Mouse (Mus musculus) C2C12 (cell line): ENCODE data around the gene Il27. TPM values are rescaled to one million over a fixed set of nuclear protein-coding genes. Genes with fewer than 3 reads are reported as not detected.
"Not testable (repeated sequence)": the region's sequence is repeated elsewhere in the genome, so short reads cannot be mapped to it uniquely, and the experiment has no call there.

Source experiments
- H3K27me3 ChIP-seq: one replicate; pipeline ENCODE4 v1.6.1; 2011; ENCODE audit not compliant: control insufficient read depth, insufficient read depth, insufficient read length
- H3K36me3 ChIP-seq: one replicate; pipeline ENCODE4 v1.6.1; 2011; ENCODE audit not compliant: control insufficient read depth, insufficient read depth
- H3K4me3 ChIP-seq: one replicate; pipeline ENCODE4 v1.5.1; 2011; ENCODE audit warnings: mild to moderate bottlenecking, control low read depth; ENCODE audit not compliant: poor library complexity, insufficient read depth, severe bottlenecking
- H3K79me2 ChIP-seq: one replicate; pipeline ENCODE4 v1.6.1; 2011; ENCODE audit not compliant: control insufficient read depth, insufficient read depth
- H3K79me3 ChIP-seq: one replicate; pipeline ENCODE4 v1.6.1; 2011; ENCODE audit warnings: low read depth, control low read depth
- H3ac ChIP-seq: one replicate; pipeline ENCODE3; 2011; ENCODE audit warnings: low read depth; ENCODE audit not compliant: control insufficient read depth, insufficient read length
- CEBPB ChIP-seq: IDR thresholded peaks from one replicate; pipeline ENCODE4 v1.6.1; 2011; ENCODE audit warnings: low read depth, mild to moderate bottlenecking, control low read depth, moderate library complexity
- CTCF ChIP-seq: IDR thresholded peaks from one replicate; pipeline ENCODE4 v1.5.1; 2011; ENCODE audit not compliant: control insufficient read depth, insufficient read depth, insufficient read length
- FOSL1 ChIP-seq: IDR thresholded peaks from one replicate; pipeline ENCODE4 v1.8.0; 2011; ENCODE audit warnings: mild to moderate bottlenecking, low read length; ENCODE audit not compliant: poor library complexity, insufficient read depth, severe bottlenecking
- MAX ChIP-seq: IDR thresholded peaks from one replicate; pipeline ENCODE4 v1.6.1; 2011; ENCODE audit warnings: mild to moderate bottlenecking, control low read depth
- MYOD1 ChIP-seq: IDR thresholded peaks from one replicate; pipeline ENCODE4 v1.6.1; 2011; ENCODE audit warnings: low read depth; ENCODE audit not compliant: control insufficient read depth, insufficient read length
- MYOG ChIP-seq: IDR thresholded peaks from one replicate; pipeline ENCODE4 v1.6.1; 2011; ENCODE audit not compliant: control insufficient read depth, insufficient read length; ENCODE audit errors: extremely low read depth
- USF1 ChIP-seq: IDR thresholded peaks from one replicate; pipeline ENCODE4 v1.6.1; 2011; ENCODE audit warnings: low read depth, mild to moderate bottlenecking, control low read depth, moderate library complexity
- long read RNA-seq, 2 experiments: library from polyadenylated mRNA; unstranded; transcript quantifications; one replicate each; pipeline ENCODE4 v2.0.0; 2019 to 2020
- polyA plus RNA-seq: library from polyadenylated mRNA; unstranded; fragments of >200 nt; fragmentation: generic; extraction: Trizol; gene quantifications from one replicate; pipeline ENCODE4 v1.2.1, GENCODE M21; 2012; ENCODE audit warnings: missing spikeins

Gene Il27
- polyA plus RNA-seq = not detected
- long read RNA-seq, experiment 1 = 0 reads
- long read RNA-seq, experiment 2 = 0 reads

GRCm38 (mm10) chr7:126594862-126595561, at the start of gene Il27:
Gene Il27 (minus strand): TSS chr7:126594941.
- Histone ChIP-seq H3K36me3 (no peaks in the 10 kb centered on the region), H3K27me3 (peaks cover 7% of the 10 kb centered on the region), H3K79me2 (no peaks in the 10 kb centered on the region), H3ac (no peak within 1 kb of the TSS), H3K4me3 (no peak within 1 kb of the TSS), H3K79me3 (no peaks in the 10 kb centered on the region)
- TF ChIP-seq CTCF (no peak), MYOD1 (no peak), FOSL1 (no peak), MAX (no peak), MYOG (no peak), USF1 (no peak)

DNA sequence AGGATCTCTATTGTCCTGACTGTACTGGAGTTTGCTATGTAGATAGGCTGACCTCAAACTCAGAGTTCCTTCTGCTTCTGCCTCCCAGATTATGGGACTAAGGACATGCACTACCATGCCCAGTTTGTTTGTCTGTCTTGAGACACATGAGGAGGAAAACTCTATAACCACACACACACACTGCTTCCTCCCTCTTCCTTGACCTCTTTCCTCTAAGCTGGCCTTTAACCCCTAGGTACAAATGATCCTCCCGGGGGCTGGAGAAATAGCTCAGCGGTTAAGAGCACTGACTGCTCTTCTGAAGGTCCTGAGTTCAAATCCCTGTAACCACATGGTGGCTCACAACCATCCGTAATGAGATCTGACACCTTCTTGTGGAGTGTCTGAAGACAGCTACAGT, 49.6 kb upstream of the Il27 start:
- H3K27me3 ChIP-seq = no peaks in the 10 kb centered on the region
- H3K79me2 ChIP-seq = no peaks in the 10 kb centered on the region
- no peaks in the 10 kb centered on the region for H3K79me3 ChIP-seq
- H3K36me3 ChIP-seq = no peaks in the 10 kb centered on the region
- no peak overlapping the region for H3K4me3 ChIP-seq
- H3ac ChIP-seq = no peak overlapping the region
- no peak for TF ChIP-seq MYOD1
- no peak for TF ChIP-seq CTCF
- TF ChIP-seq FOSL1 = no peak
- no peak for TF ChIP-seq MYOG

- not testable (repeated sequence) for H3K36me3 ChIP-seq
Observed at GRCm38 (mm10) chr7:126643244-126643617, 48.5 kb upstream of the Il27 start.

GRCm38 (mm10) chr7:126642545-126643243, 48.0 kb upstream of the Il27 start:
- Histone ChIP-seq H3K4me3 (no peak overlapping the region), H3K79me3 (no peaks in the 10 kb centered on the region), H3K27me3 (no peaks in the 10 kb centered on the region), H3ac (no peak overlapping the region), H3K36me3 (no peaks in the 10 kb centered on the region), H3K79me2 (no peaks in the 10 kb centered on the region)
- TF ChIP-seq FOSL1 = no peak
- TF ChIP-seq CEBPB = no peak
- TF ChIP-seq MYOD1 = no peak
- TF ChIP-seq USF1 = no peak
- no peak for TF ChIP-seq CTCF
- TF ChIP-seq MAX = no peak
- no peak for TF ChIP-seq MYOG

More at GRCm38 (mm10) chr7:126643244-126643617, 48.5 kb upstream of the Il27 start:
- H3ac ChIP-seq, H3K27me3 ChIP-seq, H3K4me3 ChIP-seq, H3K79me2 ChIP-seq, H3K79me3 ChIP-seq: not testable (repeated sequence)

GRCm38 (mm10) chr7:126636733-126637520, 42.2 kb upstream of the Il27 start:
- Histone ChIP-seq H3ac (no peak overlapping the region), H3K36me3 (no peaks in the 10 kb centered on the region), H3K4me3 (no peak overlapping the region), H3K27me3 (no peaks in the 10 kb centered on the region), H3K79me2 (no peaks in the 10 kb centered on the region), H3K79me3 (no peaks in the 10 kb centered on the region)
- TF ChIP-seq MAX = no peak
- peak; percentile 65 for TF ChIP-seq CTCF

DNA sequence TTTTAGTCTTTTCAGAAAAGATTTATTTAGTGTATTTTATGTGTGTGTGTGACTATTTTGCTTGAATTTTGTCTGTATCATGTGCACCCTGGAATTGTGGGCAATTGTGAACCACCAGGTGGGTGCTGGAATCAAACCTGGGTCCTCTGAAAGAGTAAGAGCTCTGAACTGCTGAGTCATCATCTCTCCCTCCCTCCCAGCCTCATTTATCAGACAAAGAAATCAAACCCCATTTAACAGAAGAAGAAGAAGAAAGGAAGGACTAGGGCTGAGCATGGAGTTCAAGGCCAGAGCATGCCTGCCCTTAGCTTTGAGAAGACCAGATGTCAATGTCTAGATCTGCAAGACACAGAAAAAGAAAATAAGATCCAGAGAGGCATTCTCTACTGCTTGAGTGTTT, 40.6 kb upstream of the Il27 start:
- Histone ChIP-seq H3K27me3 (no peaks in the 10 kb centered on the region), H3K36me3 (no peaks in the 10 kb centered on the region), H3K79me2 (no peaks in the 10 kb centered on the region), H3ac (no peak overlapping the region), H3K4me3 (no peak overlapping the region), H3K79me3 (no peaks in the 10 kb centered on the region)
- no peak for TF ChIP-seq MAX
- no peak for TF ChIP-seq USF1
- no peak for TF ChIP-seq MYOG
- TF ChIP-seq FOSL1 = no peak
- no peak for TF ChIP-seq CTCF
- TF ChIP-seq MYOD1 = no peak
- no peak for TF ChIP-seq CEBPB
